In genomic region chr8:88293590-88294356, GRCm38 (mm10) we compare ENCODE assay signal across 9 mouse cellular contexts. TPM values are rescaled to one million over a fixed set of nuclear protein-coding genes. Genes with fewer than 3 reads are reported as not detected.
A peak's percentile ranks its signal among the peaks of the same experiment; 100 is the strongest.
DNase-seq lines count a peak whose midpoint lies in the region.
"Had no signal": no experiment of that assay in that cellular context is flagged by ENCODE, and none has a peak within 500 bp of the region (broad histone marks: within the 10 kb centered on the region; RNA-seq: fewer than 3 reads in every experiment).

No protein-coding gene starts in this region.

- no peaks in the 10 kb centered on the region for H3K9me3 ChIP-seq in megakaryocyte, embryonic 14.5 days

- peak overlapping the region; percentile 89 for H3K4me3 ChIP-seq in megakaryocyte, embryonic 14.5 days (replicated peaks)

- peaks cover 28% of the 10 kb centered on the region for H3K36me3 ChIP-seq in megakaryocyte, embryonic 14.5 days (replicated peaks; ENCODE audit: low read length)

- H3K4me1 ChIP-seq in megakaryocyte, embryonic 14.5 days, result peaks cover 99% of the 10 kb centered on the region

- DNase-seq in thymus, postnatal 0 days (ENCODE audit: low spot score), result peak; percentile 34
- DNase-seq in thymus, postnatal 4 days, result no peak
- DNase-seq in induced T-regulatory cell, adult 2 months (ENCODE audit: low read depth), result peak; percentile 72
- DNase-seq in left cerebral cortex, adult 11 months (ENCODE audit: low spot score), result no peak
- DNase-seq in layer of hippocampus, adult 18-20 months (ENCODE audit: low spot score in 2 of 2), result no peak
- no peak for DNase-seq in cerebellum, postnatal 4 days (ENCODE audit: low spot score in 2 of 2)
- DNase-seq in right cerebral cortex, adult 2 months (ENCODE audit: low spot score in 2 of 2), result no peak
- DNase-seq: layer of hippocampus, postnatal 36 days had no signal

- no peaks in the 10 kb centered on the region for H3K27me3 ChIP-seq in megakaryocyte, embryonic 14.5 days (replicated peaks)

RNA-seq across cellular contexts. Expression of gene Adcy7, which starts 21.6 kb away (rescaled TPM):
- 16.2 and 21.1 TPM in 2 replicates for polyA plus RNA-seq in thymus, postnatal 0 days (2015; fragmentation: Nextera tagmentation; extraction: Ambion mirVana)
- 6.7 and 7.8 TPM in 2 replicates for polyA plus RNA-seq in megakaryocyte, embryonic 14.5 days (2012; ENCODE audit: insufficient read depth, low replicate concordance)
- 1 to 10 TPM; 2.2 to 3.3 TPM for total RNA-seq in layer of hippocampus, adult 18-20 months (2021)

Comparison
In these comparisons a context has a peak if more than half of its experiments do, and no peak if none do; other contexts are left out.
1. DNase-seq: peak in thymus, postnatal 0 days (single experiment) and induced T-regulatory cell, adult 2 months (single experiment); none in thymus, postnatal 4 days (single experiment), left cerebral cortex, adult 11 months (single experiment), layer of hippocampus, adult 18-20 months (0 of 2), cerebellum, postnatal 4 days (0 of 2) and right cerebral cortex, adult 2 months (0 of 2).